Mouse (Mus musculus): ENCODE measurements around the gene Hexb.

GRCm38 (mm10) chr13:97145834-97146233, 52.3 kb downstream of the Hexb start:
- no peak for TF ChIP-seq GATA1 (IDR thresholded peaks at IDR 0.05; ENCODE audit: low read length)
- TF ChIP-seq TAL1 (IDR thresholded peaks at IDR 0.05; ENCODE audit: low read length): no peak
